Comparison of ENCODE assay signal across 10 mouse cellular contexts in the genomic region with DNA sequence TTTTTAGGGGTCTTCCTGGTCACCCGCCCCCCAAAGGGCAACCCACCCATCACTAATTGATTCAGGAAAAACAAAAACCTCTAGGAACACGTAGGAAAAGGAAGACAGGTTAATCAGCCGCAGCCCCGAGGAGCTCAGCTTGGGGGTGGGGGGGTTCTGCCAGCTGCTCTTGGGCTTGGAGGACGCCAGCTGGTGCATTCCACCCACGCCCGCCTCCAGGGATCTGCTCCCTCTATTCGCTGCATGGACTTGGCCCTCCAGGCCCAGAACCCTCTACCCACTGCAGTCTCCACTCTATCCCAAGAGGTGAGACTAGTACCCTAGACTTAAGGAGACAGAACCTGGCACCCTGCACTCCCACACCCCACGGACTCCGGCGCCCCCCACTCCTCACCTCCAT. TPM values are rescaled to one million over a fixed set of nuclear protein-coding genes. Genes with fewer than 3 reads are reported as not detected.
DNase-seq lines count a peak whose midpoint lies in the region; ATAC-seq and TF ChIP-seq lines count a peak whose summit lies in the region.
"Had no signal": no experiment of that assay in that cellular context is flagged by ENCODE, and none has a peak within 500 bp of the region (broad histone marks: within the 10 kb centered on the region; RNA-seq: fewer than 3 reads in every experiment).

No protein-coding gene starts in this region.

- H3K4me3 ChIP-seq in hindbrain, postnatal 0 days (ENCODE audit: low read length) = no peak overlapping the region
- no peak overlapping the region for H3K4me3 ChIP-seq in midbrain, embryonic 14.5 days (replicated peaks; ENCODE audit: low read depth, low read length)
- H3K4me3 ChIP-seq in heart, adult 2 months = no peak overlapping the region

- H3K9ac ChIP-seq in hindbrain, postnatal 0 days (replicated peaks; ENCODE audit: low read length) = no peak overlapping the region
- no peak overlapping the region; the same call in 1 of the 2 replicates for H3K9ac ChIP-seq in midbrain, embryonic 14.5 days (replicated peaks; ENCODE audit: low read length)
- H3K9ac ChIP-seq in heart, adult 2 months (ENCODE audit: low read depth, low read length) = no peak overlapping the region

- H3K4me2 ChIP-seq in hindbrain, postnatal 0 days (ENCODE audit: low read depth, low read length) = 0 out of 2 replicates have a peak overlapping the region, but pooled peaks have one; percentile 5
- no peak overlapping the region for H3K4me2 ChIP-seq in midbrain, embryonic 14.5 days (ENCODE audit: low read length)

- ATAC-seq in hindbrain, postnatal 0 days = no peak
- ATAC-seq in midbrain, embryonic 14.5 days (ENCODE audit: low FRiP score, low TSS enrichment) = no peak

- H3K36me3 ChIP-seq in hindbrain, postnatal 0 days (ENCODE audit: insufficient read depth, low read length) = no peaks in the 10 kb centered on the region
- no peaks in the 10 kb centered on the region for H3K36me3 ChIP-seq in midbrain, embryonic 14.5 days (ENCODE audit: control insufficient read depth, insufficient read depth, low read length)
- H3K36me3 ChIP-seq in heart, adult 2 months (ENCODE audit: control insufficient read depth, insufficient read depth, low read length) = no peaks in the 10 kb centered on the region

- DNase-seq in brain, adult 2 months (ENCODE audit: low read depth, low spot score) = peak; percentile 92
- DNase-seq in cerebellum, postnatal 14 days = peak; percentile 73 to 84
- DNase-seq in hindbrain, postnatal 0 days (ENCODE audit: low spot score) = peak; percentile 49
- peak; percentile 50 for DNase-seq in midbrain, embryonic 14.5 days
- no peak for DNase-seq in thymus, postnatal 0 days (ENCODE audit: low spot score)
- no peak for DNase-seq in adrenal gland, postnatal 10 days
- DNase-seq in kidney, postnatal 14 days = no peak
- no peak for DNase-seq in heart, adult 2 months
- DNase-seq: heart, adult 18-20 months; kidney, postnatal 36 days had no signal

- peaks cover 11% of the 10 kb centered on the region for H3K4me1 ChIP-seq in hindbrain, postnatal 0 days (ENCODE audit: insufficient read depth, low read length)
- H3K4me1 ChIP-seq in midbrain, embryonic 14.5 days (ENCODE audit: control insufficient read depth, insufficient read depth, low read length) = peaks cover 20% of the 10 kb centered on the region
- H3K4me1 ChIP-seq in heart, adult 2 months (ENCODE audit: control insufficient read depth, insufficient read depth, low read length) = no peaks in the 10 kb centered on the region

- H3K9me3 ChIP-seq in hindbrain, postnatal 0 days (ENCODE audit: low read length) = no peaks in the 10 kb centered on the region
- H3K9me3 ChIP-seq in midbrain, embryonic 14.5 days (ENCODE audit: control insufficient read depth, low read length) = no peaks in the 10 kb centered on the region

- H3K79me2 ChIP-seq in heart, adult 2 months (replicated peaks; ENCODE audit: control insufficient read depth, insufficient read depth, low read length) = no peaks in the 10 kb centered on the region

- H3K27me3 ChIP-seq in hindbrain, postnatal 0 days (ENCODE audit: insufficient read depth, low read length) = peaks cover 4% of the 10 kb centered on the region; the same call in 1 of the 2 replicates
- peaks cover 42% of the 10 kb centered on the region for H3K27me3 ChIP-seq in midbrain, embryonic 14.5 days (ENCODE audit: control insufficient read depth, insufficient read depth, low read length)
- peaks cover 5% of the 10 kb centered on the region for H3K27me3 ChIP-seq in heart, adult 2 months (ENCODE audit: control insufficient read depth, insufficient read depth, low read length)

- no peak overlapping the region for H3K27ac ChIP-seq in hindbrain, postnatal 0 days
- H3K27ac ChIP-seq in midbrain, embryonic 14.5 days (replicated peaks; ENCODE audit: low read depth, low read length) = no peak overlapping the region
- no peak overlapping the region for H3K27ac ChIP-seq in heart, adult 2 months

- 18% methylated on average over 11 of the region's 11 CpGs for WGBS in hindbrain, postnatal 0 days
- WGBS in midbrain, embryonic 14.5 days = 7% methylated on average over 11 of the region's 11 CpGs
- 14% methylated on average over 11 of the region's 11 CpGs for WGBS in heart, adult 2 months

- intact Hi-C loops in heart, adult 2 months (cut with DNase I) = no loop called here

- no peak for TF ChIP-seq EP300 in heart, adult 2 months (IDR thresholded peaks at IDR 0.05; ENCODE audit: insufficient read depth, low read depth, low read length)

- no peak for TF ChIP-seq POLR2A in heart, adult 2 months (IDR thresholded peaks at IDR 0.05; ENCODE audit: insufficient read depth, low read depth, low read length)

- no peak for TF ChIP-seq CTCF in hindbrain, postnatal 0 days (IDR thresholded peaks at IDR 0.05; ENCODE audit: low read depth)
- TF ChIP-seq CTCF in heart, adult 2 months (IDR thresholded peaks at IDR 0.05) = no peak

RNA-seq across cellular contexts. Expression of gene Kcnc3, which starts 12.0 kb away (rescaled TPM):
- 24.7 and 37.0 TPM in 2 replicates for total RNA-seq in hindbrain, postnatal 0 days (2014; rRNA removed)
- polyA plus RNA-seq in hindbrain, postnatal 0 days (2015; fragmentation: Nextera tagmentation; extraction: Ambion mirVana) = 8.0 and 8.2 TPM in 2 replicates
- polyA plus RNA-seq in midbrain, embryonic 14.5 days (2014; fragmentation: Nextera tagmentation; extraction: Ambion mirVana) = 5.2 and 7.5 TPM in 2 replicates
- 0.03 TPM in 1 of 2 replicates, not detected in the other for polyA plus RNA-seq in thymus, postnatal 0 days (2015; fragmentation: Nextera tagmentation; extraction: Ambion mirVana)
- total RNA-seq in adrenal gland, postnatal 10 days (2021) = 1 to 10 TPM; 4.7 to 4.8 TPM
- 1 to 10 TPM; 2.2 to 2.9 TPM for total RNA-seq in heart, adult 2 months (2021)
- polyA plus RNA-seq in heart, adult 2 months (2012; rRNA removed) = 1.3 and 3.0 TPM in 2 replicates

RNA-seq across cellular contexts. Expression of gene Napsa, which starts 30.3 kb away (rescaled TPM):
- 0.90 TPM in 1 of 2 replicates, not detected in the other for total RNA-seq in hindbrain, postnatal 0 days (2014; rRNA removed)
- polyA plus RNA-seq in hindbrain, postnatal 0 days (2015; fragmentation: Nextera tagmentation; extraction: Ambion mirVana) = 0.26 and 0.69 TPM in 2 replicates
- 1.1 TPM in 1 of 2 replicates, not detected in the other for polyA plus RNA-seq in midbrain, embryonic 14.5 days (2014; fragmentation: Nextera tagmentation; extraction: Ambion mirVana)
- 11.1 and 11.3 TPM in 2 replicates for polyA plus RNA-seq in thymus, postnatal 0 days (2015; fragmentation: Nextera tagmentation; extraction: Ambion mirVana)
- 1 to 10 TPM; 3.2 to 3.9 TPM for total RNA-seq in adrenal gland, postnatal 10 days (2021)
- total RNA-seq in heart, adult 2 months (2021) = 1 to 10 TPM in 1 of 2 experiments, under 1 TPM in 1; 0.76 to 1.3 TPM
- 1.8 and 4.7 TPM in 2 replicates for polyA plus RNA-seq in heart, adult 2 months (2012; rRNA removed)

RNA-seq across cellular contexts. Expression of gene Nr1h2, which starts 48.7 kb away (rescaled TPM):
- total RNA-seq in hindbrain, postnatal 0 days (2014; rRNA removed) = 71.2 and 76.4 TPM in 2 replicates
- 50.5 and 57.6 TPM in 2 replicates for polyA plus RNA-seq in hindbrain, postnatal 0 days (2015; fragmentation: Nextera tagmentation; extraction: Ambion mirVana)
- 57.1 and 62.0 TPM in 2 replicates for polyA plus RNA-seq in midbrain, embryonic 14.5 days (2014; fragmentation: Nextera tagmentation; extraction: Ambion mirVana)
- polyA plus RNA-seq in thymus, postnatal 0 days (2015; fragmentation: Nextera tagmentation; extraction: Ambion mirVana) = 96.9 and 101 TPM in 2 replicates
- total RNA-seq in adrenal gland, postnatal 10 days (2021) = 10 to 100 TPM; 90.7 to 91.0 TPM
- total RNA-seq in heart, adult 2 months (2021) = 10 to 100 TPM; 49.7 to 53.7 TPM
- polyA plus RNA-seq in heart, adult 2 months (2012; rRNA removed) = 65.7 and 84.8 TPM in 2 replicates

RNA-seq across cellular contexts. Expression of gene Pold1, which starts 53.8 kb away (rescaled TPM):
- total RNA-seq in hindbrain, postnatal 0 days (2014; rRNA removed) = 26.3 and 30.0 TPM in 2 replicates
- 17.6 and 18.7 TPM in 2 replicates for polyA plus RNA-seq in hindbrain, postnatal 0 days (2015; fragmentation: Nextera tagmentation; extraction: Ambion mirVana)
- 17.8 and 19.5 TPM in 2 replicates for polyA plus RNA-seq in midbrain, embryonic 14.5 days (2014; fragmentation: Nextera tagmentation; extraction: Ambion mirVana)
- polyA plus RNA-seq in thymus, postnatal 0 days (2015; fragmentation: Nextera tagmentation; extraction: Ambion mirVana) = 104 and 118 TPM in 2 replicates
- 10 to 100 TPM; 20.6 to 30.7 TPM for total RNA-seq in adrenal gland, postnatal 10 days (2021)
- total RNA-seq in heart, adult 2 months (2021) = 10 to 100 TPM; 10.8 to 11.7 TPM
- 12.9 and 15.5 TPM in 2 replicates for polyA plus RNA-seq in heart, adult 2 months (2012; rRNA removed)

Comparison
In these comparisons a context has a peak if more than half of its experiments do, and no peak if none do; other contexts are left out.
1. DNase-seq: peak in brain, adult 2 months (single experiment), cerebellum, postnatal 14 days (2 of 2), hindbrain, postnatal 0 days (single experiment) and midbrain, embryonic 14.5 days (single experiment); none in thymus, postnatal 0 days (single experiment), adrenal gland, postnatal 10 days (single experiment), kidney, postnatal 14 days (single experiment) and heart, adult 2 months (0 of 2).